Mouse (Mus musculus): ENCODE results near the gene Socs7.

DNA sequence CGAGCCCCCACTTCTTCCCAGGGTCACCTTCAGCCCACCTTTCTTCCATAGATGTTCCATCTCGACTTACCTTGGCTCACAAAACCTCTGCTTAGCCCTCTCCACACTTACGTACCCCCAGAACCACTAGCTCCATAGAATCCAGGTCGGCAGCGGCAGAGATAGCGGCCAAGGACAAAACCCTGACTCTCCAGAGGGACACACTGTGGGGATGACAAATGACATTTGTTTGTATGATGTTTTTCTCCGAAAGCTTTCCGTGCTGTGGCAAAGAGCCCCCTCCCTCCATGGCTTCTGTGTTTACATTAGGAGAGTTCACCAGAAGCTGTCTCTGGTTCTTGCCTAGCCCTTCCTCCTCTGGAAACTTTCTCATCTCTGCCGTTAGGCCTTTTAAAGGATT, 15.1 kb upstream of the Socs7 start:
- TF ChIP-seq CTCF (IDR thresholded peaks at IDR 0.05; ENCODE audit: extremely low read depth, insufficient read depth, insufficient read length, insufficient replicate concordance) (no peak), POLR2A (IDR thresholded peaks at IDR 0.05; ENCODE audit: low read depth, low read length) (no peak)

Data from spleen, adult 2 months (tissue).